Mouse (Mus musculus) monocyte, adult 2 months (primary cell): ENCODE results near the gene Adam33.

Experiments
- DNase-seq, 2 experiments: peaks; one replicate each; pipeline ENCODE4 v3.0.0; 2022; ENCODE audit warnings: low spot score in 2 of 2, low read depth in 1 of 2

The Adam33 gene

DNA sequence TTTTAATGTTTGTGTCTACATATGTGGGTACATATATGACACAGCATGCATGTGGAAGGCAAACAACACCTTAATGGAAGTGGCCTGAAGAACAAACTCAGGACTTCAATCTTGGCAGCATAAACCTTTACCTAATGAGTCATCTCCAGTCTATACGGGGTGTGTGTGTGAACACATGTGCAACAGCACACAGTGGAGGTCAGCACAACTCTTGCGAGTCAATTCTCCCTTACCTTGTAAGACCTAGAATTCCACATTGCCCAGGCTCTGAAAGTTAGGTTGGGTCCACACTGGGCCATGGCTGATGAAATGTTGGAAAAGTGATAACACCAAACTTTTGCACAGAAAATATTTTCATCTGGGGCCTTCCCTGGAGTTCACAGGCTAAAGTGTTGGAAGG lies 33.1 kb downstream of the Adam33 start:
- DNase-seq: no peak

DNA sequence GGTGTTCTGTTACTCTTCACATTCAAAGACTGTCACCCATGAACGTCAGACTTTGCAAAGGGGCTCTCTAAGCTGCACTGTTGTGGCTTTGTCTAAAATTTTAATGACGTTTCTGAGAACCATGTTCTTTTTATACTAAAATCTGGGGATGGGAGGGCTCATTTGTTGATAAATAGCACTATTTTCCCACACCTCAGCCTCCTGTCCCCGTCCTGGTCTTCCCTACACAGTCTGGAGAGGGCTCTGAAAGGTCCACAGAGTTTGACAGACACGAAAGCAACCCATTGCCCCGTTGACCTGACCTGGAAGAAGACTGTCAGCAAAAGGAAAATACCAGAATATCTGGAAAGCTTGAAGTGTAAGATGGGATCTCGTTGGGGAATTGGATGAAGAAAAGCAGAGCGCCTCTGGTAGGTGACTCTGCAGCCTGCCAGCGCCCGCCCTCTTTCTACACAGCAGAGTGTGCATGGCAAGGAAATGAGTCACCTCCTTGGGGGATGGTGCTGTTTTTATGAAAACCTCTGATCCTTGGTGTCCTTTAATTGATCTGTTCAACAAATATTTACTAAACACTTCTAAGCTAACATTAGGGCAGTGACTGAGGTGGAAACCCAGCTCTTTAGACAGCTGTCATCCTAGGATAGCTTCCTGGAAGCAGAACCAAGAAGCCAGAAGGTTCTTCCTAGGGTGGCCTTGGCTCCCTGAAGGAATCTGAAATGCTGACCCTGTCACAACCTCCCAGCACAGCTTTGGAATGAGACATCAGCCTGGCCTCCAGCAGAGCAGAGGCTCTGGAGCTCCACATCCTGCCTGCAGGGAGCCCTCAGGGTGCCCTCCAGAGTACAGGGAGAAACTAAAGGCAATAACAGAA lies 34.3 kb downstream of the Adam33 start:
- DNase-seq: no peak

DNA sequence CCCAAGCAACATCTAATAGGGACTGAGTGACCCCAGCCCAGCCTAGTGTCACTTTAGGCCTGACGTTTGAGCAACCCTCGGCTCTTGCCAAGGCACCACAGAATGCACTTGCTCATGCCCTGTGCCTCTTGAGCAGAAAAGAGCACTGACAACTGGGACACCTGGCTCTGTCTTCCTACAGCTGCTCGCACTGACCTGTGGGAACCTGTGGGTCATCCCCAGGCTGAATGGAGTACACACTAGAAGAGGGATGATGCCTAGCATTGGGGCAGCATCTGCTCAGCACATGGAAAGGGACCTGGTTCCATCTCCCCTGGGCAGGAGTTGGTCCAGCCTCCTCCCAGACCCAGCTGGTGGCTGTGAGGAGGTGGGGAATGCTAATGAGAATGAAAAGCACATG lies 36.7 kb downstream of the Adam33 start:
- DNase-seq: no peak

DNA sequence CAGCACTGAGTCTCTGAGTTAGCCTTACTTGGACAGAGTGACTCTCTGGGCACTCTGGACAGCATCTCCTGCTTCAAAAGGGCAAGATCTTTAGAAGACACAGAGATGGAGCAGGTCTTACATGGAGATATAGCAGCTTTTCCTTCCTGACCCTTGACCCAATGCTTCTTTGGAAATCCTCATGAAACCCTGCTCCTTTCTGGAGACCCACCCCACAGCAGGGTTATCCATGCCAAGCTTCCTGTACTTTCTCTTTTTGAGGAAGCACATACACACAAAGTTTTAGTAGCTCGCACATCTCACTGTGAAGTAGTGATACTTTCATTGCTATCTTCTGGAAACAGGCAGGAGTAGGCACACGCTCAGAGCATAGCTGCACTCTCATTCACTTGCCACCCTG lies 38.4 kb downstream of the Adam33 start:
- DNase-seq: no peak

DNA sequence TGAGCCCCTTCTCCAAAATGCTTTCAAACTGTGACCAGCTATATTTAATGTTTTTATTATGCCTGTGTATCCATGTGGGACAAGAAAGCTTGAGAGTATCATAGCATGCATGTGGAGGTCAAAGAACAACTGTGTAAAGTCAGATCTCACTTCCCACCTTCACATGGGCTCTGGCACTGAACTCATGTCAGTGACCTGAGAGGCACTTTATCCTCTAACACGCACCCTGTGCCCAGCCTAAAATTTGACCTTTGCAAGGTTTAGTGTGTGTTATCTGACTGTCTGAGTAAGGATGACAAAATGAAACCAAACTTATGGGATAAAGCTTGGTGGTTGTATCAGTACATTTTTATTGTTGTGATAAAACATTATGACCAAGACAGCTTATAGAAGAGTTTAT lies 53.0 kb downstream of the Adam33 start:
- DNase-seq: no peak

DNA sequence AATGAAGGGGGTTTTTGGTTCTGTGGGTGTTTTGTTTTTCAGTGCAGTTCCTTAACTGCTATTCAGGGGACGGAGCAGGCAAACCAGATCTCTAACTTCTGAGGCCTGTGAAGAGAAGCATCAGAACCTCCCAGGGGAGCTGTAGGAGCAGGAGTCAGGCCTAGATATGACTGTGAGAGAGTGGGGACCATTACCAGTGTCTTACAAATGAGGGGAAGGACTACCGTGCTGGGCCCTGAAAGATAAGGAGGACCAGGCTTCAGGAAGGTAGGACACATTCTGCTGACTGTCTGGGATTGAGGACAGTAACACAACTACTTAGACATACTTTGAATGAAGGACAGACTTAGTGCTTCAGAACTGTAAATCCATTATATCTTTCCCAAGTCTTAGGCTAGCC lies 54.5 kb downstream of the Adam33 start:
- DNase-seq: no peak
